Mouse (Mus musculus): Measurements from ENCODE around the gene Surf6. TPM values are rescaled to one million over a fixed set of nuclear protein-coding genes. Genes with fewer than 3 reads are reported as not detected.

The Surf6 gene
- polyA plus RNA-seq, 1 experiment: 7.0 TPM

GRCm38 (mm10) chr2:26920190-26920855 lies 17.6 kb upstream of the Surf6 start:
- H3K27ac ChIP-seq (ENCODE audit: insufficient read depth, low read depth, low read length): peak overlapping the region; percentile 59
- TF ChIP-seq CTCF (conservative IDR thresholded peaks at IDR 0.05; ENCODE audit: insufficient read depth, insufficient read length, low read depth, low read length) (no peak), POLR2A (IDR thresholded peaks at IDR 0.05; ENCODE audit: low read depth, low read length) (no peak)
- H3K27me3 ChIP-seq (replicated peaks; ENCODE audit: control insufficient read depth, insufficient read depth, low read length): no peaks in the 10 kb centered on the region
- H3K4me3 ChIP-seq (ENCODE audit: insufficient read depth, low read depth, low read length): no peak overlapping the region
- DNase-seq: peak; percentile 88
- H3K36me3 ChIP-seq (ENCODE audit: control insufficient read depth, insufficient read depth, low read length): peaks cover 2% of the 10 kb centered on the region
- peaks cover 23% of the 10 kb centered on the region for H3K4me1 ChIP-seq (ENCODE audit: control insufficient read depth, insufficient read depth, low read length)
- WGBS: 57% methylated on average over 6 of the region's 6 CpGs

- Histone ChIP-seq H3K27ac (ENCODE audit: insufficient read depth, low read depth, low read length) (no peak overlapping the region), H3K27me3 (replicated peaks; ENCODE audit: control insufficient read depth, insufficient read depth, low read length) (no peaks in the 10 kb centered on the region), H3K36me3 (ENCODE audit: control insufficient read depth, insufficient read depth, low read length) (peaks cover 2% of the 10 kb centered on the region), H3K4me1 (ENCODE audit: control insufficient read depth, insufficient read depth, low read length) (peaks cover 26% of the 10 kb centered on the region), H3K4me3 (ENCODE audit: insufficient read depth, low read depth, low read length) (no peak overlapping the region)
- WGBS: 73% methylated on average over 3 of the region's 3 CpGs
- no peak for TF ChIP-seq POLR2A (IDR thresholded peaks at IDR 0.05; ENCODE audit: low read depth, low read length)
- no peak for TF ChIP-seq CTCF (conservative IDR thresholded peaks at IDR 0.05; ENCODE audit: insufficient read depth, insufficient read length, low read depth, low read length)
- DNase-seq: no peak
These were observed 17.0 kb upstream of the Surf6 start for GRCm38 (mm10) chr2:26919684-26920083.

GRCm38 (mm10) chr2:26916738-26917137 lies 14.1 kb upstream of the Surf6 start:
- H3K36me3 ChIP-seq (ENCODE audit: control insufficient read depth, insufficient read depth, low read length): peaks cover 4% of the 10 kb centered on the region; the same call in 1 of the 2 replicates
- TF ChIP-seq CTCF (conservative IDR thresholded peaks at IDR 0.05; ENCODE audit: insufficient read depth, insufficient read length, low read depth, low read length): no peak
- TF ChIP-seq POLR2A (IDR thresholded peaks at IDR 0.05; ENCODE audit: low read depth, low read length): no peak

GRCm38 (mm10) chr2:26915927-26916728 lies 13.4 kb upstream of the Surf6 start, which contains the start of the genes Surf2 and Surf1:
Gene Surf2, plus strand, starts transcription at chr2:26916367.
Gene Surf1, minus strand, starts transcription at chr2:26916530.
- TF ChIP-seq CTCF (conservative IDR thresholded peaks at IDR 0.05; ENCODE audit: insufficient read depth, insufficient read length, low read depth, low read length): no peak
- TF ChIP-seq POLR2A (IDR thresholded peaks at IDR 0.05; ENCODE audit: low read depth, low read length): peak; percentile 6
- Histone ChIP-seq H3K36me3 (ENCODE audit: control insufficient read depth, insufficient read depth, low read length) (peaks cover 4% of the 10 kb centered on the region; the same call in 1 of the 2 replicates), H3K27me3 (replicated peaks; ENCODE audit: control insufficient read depth, insufficient read depth, low read length) (no peaks in the 10 kb centered on the region), H3K4me3 (ENCODE audit: insufficient read depth, low read depth, low read length) (peak within 1 kb of the TSS; percentile 78), H3K27ac (ENCODE audit: insufficient read depth, low read depth, low read length) (peak within 1 kb of the TSS; percentile 70), H3K4me1 (ENCODE audit: control insufficient read depth, insufficient read depth, low read length) (peaks cover 20% of the 10 kb centered on the region)
- peak; percentile 89 for DNase-seq
- 1% methylated on average over 47 of the region's 47 CpGs for WGBS

More at GRCm38 (mm10) chr2:26916738-26917137, 14.1 kb upstream of the Surf6 start:
- H3K27me3 ChIP-seq (replicated peaks; ENCODE audit: control insufficient read depth, insufficient read depth, low read length): no peaks in the 10 kb centered on the region
- peaks cover 24% of the 10 kb centered on the region for H3K4me1 ChIP-seq (ENCODE audit: control insufficient read depth, insufficient read depth, low read length)
- WGBS: 2% methylated on average over 13 of the region's 13 CpGs
- peak overlapping the region; percentile 78 for H3K4me3 ChIP-seq (ENCODE audit: insufficient read depth, low read depth, low read length)
- H3K27ac ChIP-seq (ENCODE audit: insufficient read depth, low read depth, low read length): peak overlapping the region; percentile 70
- DNase-seq: no peak

GRCm38 (mm10) chr2:26914148-26914941 lies 11.7 kb upstream of the Surf6 start:
- no peak overlapping the region for H3K27ac ChIP-seq (ENCODE audit: insufficient read depth, low read depth, low read length)
- H3K27me3 ChIP-seq (replicated peaks; ENCODE audit: control insufficient read depth, insufficient read depth, low read length): no peaks in the 10 kb centered on the region
- no peak overlapping the region for H3K4me3 ChIP-seq (ENCODE audit: insufficient read depth, low read depth, low read length)
- WGBS: 63% methylated on average over 8 of the region's 8 CpGs
- TF ChIP-seq CTCF (conservative IDR thresholded peaks at IDR 0.05; ENCODE audit: insufficient read depth, insufficient read length, low read depth, low read length) (no peak), POLR2A (IDR thresholded peaks at IDR 0.05; ENCODE audit: low read depth, low read length) (no peak)
- H3K4me1 ChIP-seq (ENCODE audit: control insufficient read depth, insufficient read depth, low read length): peaks cover 12% of the 10 kb centered on the region
- no peak for DNase-seq
- peaks cover 4% of the 10 kb centered on the region; the same call in 1 of the 2 replicates for H3K36me3 ChIP-seq (ENCODE audit: control insufficient read depth, insufficient read depth, low read length)

- WGBS: 81% methylated on average over 17 of the region's 17 CpGs
- Histone ChIP-seq H3K36me3 (ENCODE audit: control insufficient read depth, insufficient read depth, low read length) (peaks cover 4% of the 10 kb centered on the region; the same call in 1 of the 2 replicates), H3K27ac (ENCODE audit: insufficient read depth, low read depth, low read length) (no peak overlapping the region), H3K4me3 (ENCODE audit: insufficient read depth, low read depth, low read length) (no peak overlapping the region), H3K27me3 (replicated peaks; ENCODE audit: control insufficient read depth, insufficient read depth, low read length) (no peaks in the 10 kb centered on the region), H3K4me1 (ENCODE audit: control insufficient read depth, insufficient read depth, low read length) (peaks cover 14% of the 10 kb centered on the region)
- no peak for TF ChIP-seq CTCF (conservative IDR thresholded peaks at IDR 0.05; ENCODE audit: insufficient read depth, insufficient read length, low read depth, low read length)
- TF ChIP-seq POLR2A (IDR thresholded peaks at IDR 0.05; ENCODE audit: low read depth, low read length): no peak
- no peak for DNase-seq
These were observed 10.9 kb upstream of the Surf6 start for GRCm38 (mm10) chr2:26913416-26914147.

Data from kidney, adult 2 months (tissue).